Mouse (Mus musculus) embryonic facial prominence, embryonic 15.5 days (tissue): ENCODE data around the gene C87436. TPM values are rescaled to one million over a fixed set of nuclear protein-coding genes. Genes with fewer than 3 reads are reported as not detected.

ENCODE experiments used
- ATAC-seq: fragments of 200-750 bp; cut with Nextera tagmentation; 2 replicates; pipeline ENCODE4 v1.8.0; 2017; ENCODE audit warnings: low read depth, moderate TSS enrichment; ENCODE audit not compliant: insufficient number of reproducible peaks, low FRiP score, low TSS enrichment
- H3K27ac ChIP-seq: fragments of 300-500 bp; sonication (generic); replicated peaks from 2 replicates; pipeline ENCODE4 v1.5.1; 2015; ENCODE audit warnings: mild to moderate bottlenecking, inconsistent platforms
- H3K27me3 ChIP-seq: fragments of 300-500 bp; sonication (generic); 2 replicates; pipeline ENCODE4 v1.6.1; 2015; ENCODE audit warnings: inconsistent platforms
- H3K36me3 ChIP-seq: fragments of 300-500 bp; sonication (generic); 2 replicates; pipeline ENCODE4 v1.6.1; 2015; ENCODE audit warnings: mild to moderate bottlenecking, inconsistent platforms
- H3K4me1 ChIP-seq: fragments of 300-500 bp; sonication (generic); 2 replicates; pipeline ENCODE4 v1.6.1; 2015; ENCODE audit warnings: inconsistent platforms
- H3K4me2 ChIP-seq: fragments of 300-500 bp; sonication (generic); replicated peaks from 2 replicates; pipeline ENCODE4 v1.6.1; 2015; ENCODE audit warnings: mild to moderate bottlenecking, inconsistent platforms
- H3K4me3 ChIP-seq: fragments of 300-500 bp; sonication (generic); replicated peaks from 2 replicates; pipeline ENCODE4 v1.5.1; 2015; ENCODE audit warnings: mild to moderate bottlenecking, inconsistent platforms
- H3K9ac ChIP-seq: fragments of 300-500 bp; sonication (generic); 2 replicates; pipeline ENCODE4 v1.6.1; 2015; ENCODE audit warnings: inconsistent platforms
- H3K9me3 ChIP-seq: fragments of 300-500 bp; sonication (generic); replicated peaks from 2 replicates; pipeline ENCODE4 v1.6.1; 2016; ENCODE audit warnings: inconsistent platforms
- WGBS: fragments of 180-500 bp; shearing (Covaris S2); methylation state at CpG from one replicate; pipeline ENCODE4 v1.1.7; 2015; 5-methylcytosine and 5-hydroxymethylcytosine counted together
- polyA plus RNA-seq: library from polyadenylated mRNA; unstranded; fragments of >200 nt; fragmentation: Nextera tagmentation; extraction: Ambion mirVana; gene quantifications from 2 replicates; pipeline ENCODE4 v1.2.1, GENCODE M21; 2015

Gene C87436
- polyA plus RNA-seq, 1 experiment from 2014 or later = 26.8 TPM

DNA sequence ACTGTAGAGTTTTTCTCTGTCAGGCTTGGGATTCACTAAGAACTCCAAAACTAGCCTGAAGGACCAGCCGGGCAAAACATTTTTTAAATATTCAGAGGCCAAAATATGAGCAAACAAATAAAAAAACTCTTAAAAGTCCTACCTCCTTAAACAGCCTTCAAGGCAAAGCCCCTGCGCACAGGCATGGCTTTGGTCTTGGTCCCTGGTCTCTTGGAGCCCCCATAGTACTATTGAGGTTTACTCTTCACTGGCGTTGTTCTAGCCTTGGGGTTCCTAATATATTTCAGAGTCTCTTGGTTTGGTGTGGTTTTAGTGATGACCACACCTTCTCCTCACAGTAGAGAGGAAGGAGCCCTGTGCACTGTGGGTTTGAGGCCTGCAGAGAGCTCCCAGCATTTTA is 6.6 kb upstream of the C87436 start:
- Histone ChIP-seq H3K36me3 (peaks cover 79% of the 10 kb centered on the region), H3K27ac (no peak overlapping the region), H3K27me3 (no peaks in the 10 kb centered on the region), H3K4me3 (no peak overlapping the region), H3K9ac (no peak overlapping the region), H3K9me3 (no peaks in the 10 kb centered on the region), H3K4me2 (no peak overlapping the region), H3K4me1 (no peaks in the 10 kb centered on the region)
- ATAC-seq = no peak
- WGBS = 92% methylated on average over 3 of the region's 3 CpGs

DNA sequence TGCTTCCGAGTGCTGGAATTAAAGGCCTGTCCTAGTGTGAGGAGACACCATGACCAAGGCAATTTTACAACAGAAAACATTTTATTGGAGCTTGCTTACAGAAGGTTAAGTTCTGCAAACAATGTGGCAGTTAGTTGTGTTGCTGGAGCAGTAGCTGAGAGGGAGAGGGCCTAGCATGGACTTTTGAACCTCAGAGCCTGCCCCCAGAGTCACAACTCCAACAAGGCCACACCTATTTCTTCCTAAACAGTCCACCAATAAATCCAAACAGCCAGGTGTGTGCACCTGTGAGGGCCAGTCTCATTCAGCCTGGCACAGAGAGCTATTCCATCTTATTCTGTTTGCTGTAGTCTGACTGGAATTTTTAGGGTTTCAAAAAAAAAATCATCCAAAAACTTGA is 4.5 kb upstream of the C87436 start:
- H3K36me3 ChIP-seq = peaks cover 59% of the 10 kb centered on the region
- ATAC-seq = no peak

DNA sequence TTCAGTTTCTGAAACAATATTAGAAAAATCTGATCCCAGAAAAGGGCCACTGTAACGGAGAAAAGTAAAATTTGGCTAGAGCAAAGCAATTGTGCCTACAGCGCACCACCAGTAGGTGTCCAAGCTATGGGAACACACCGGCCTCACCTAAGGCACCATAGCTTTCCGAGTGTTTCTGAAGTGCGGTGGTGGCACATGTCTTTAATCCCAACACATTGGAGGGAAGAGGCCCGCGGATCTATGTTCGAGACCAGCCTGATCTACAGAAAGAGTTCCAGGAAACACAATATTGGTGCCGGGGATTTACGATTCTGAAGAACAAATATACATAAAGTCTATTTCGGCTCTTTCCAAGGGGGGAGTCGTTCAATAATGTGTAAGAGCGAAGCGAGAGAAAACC is 463 bp upstream of the C87436 start:
- peak overlapping the region; percentile 79 for H3K9ac ChIP-seq
- no peaks in the 10 kb centered on the region for H3K27me3 ChIP-seq
- peaks cover 42% of the 10 kb centered on the region for H3K36me3 ChIP-seq
- H3K4me2 ChIP-seq = peak overlapping the region; percentile 65
- peak overlapping the region; percentile 97 for H3K27ac ChIP-seq
- 0 out of 2 replicates have a peak, but pooled peaks have one; percentile 34 for ATAC-seq
- H3K4me3 ChIP-seq = peak overlapping the region; percentile 91
- under 1% methylated on average over 14 of the region's 14 CpGs for WGBS
- H3K4me1 ChIP-seq = peaks cover 7% of the 10 kb centered on the region
- no peaks in the 10 kb centered on the region for H3K9me3 ChIP-seq

More for the DNA sequence above, 4.5 kb upstream of the C87436 start:
- Histone ChIP-seq H3K4me2 (no peak overlapping the region), H3K4me3 (no peak overlapping the region), H3K27ac (no peak overlapping the region), H3K9ac (no peak overlapping the region), H3K27me3 (no peaks in the 10 kb centered on the region), H3K9me3 (no peaks in the 10 kb centered on the region), H3K4me1 (no peaks in the 10 kb centered on the region)
- 78% methylated on average over 1 of the region's 1 CpGs for WGBS

DNA sequence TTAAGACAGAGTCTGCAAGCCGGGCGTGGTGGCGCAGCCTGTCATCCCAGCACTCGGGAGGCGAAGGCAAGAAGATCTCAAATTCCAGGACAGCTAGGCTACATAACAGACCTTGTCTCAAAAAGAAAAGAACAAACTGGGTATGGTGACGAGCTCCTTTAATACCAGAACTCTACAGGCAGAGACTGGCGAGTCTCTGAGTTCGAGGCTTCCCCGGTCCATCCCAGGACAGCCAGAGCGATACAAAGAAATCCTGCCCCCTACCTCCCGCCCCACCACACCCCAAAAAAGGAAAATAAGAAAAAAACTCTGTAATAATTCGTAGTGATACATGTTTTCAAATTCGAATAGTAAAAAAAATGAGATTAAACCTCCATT is 934 bp downstream of the C87436 start:
- Histone ChIP-seq H3K27me3 (no peaks in the 10 kb centered on the region), H3K36me3 (peaks cover 41% of the 10 kb centered on the region), H3K27ac (peak overlapping the region; percentile 97), H3K4me3 (peak overlapping the region; percentile 91), H3K9me3 (no peaks in the 10 kb centered on the region), H3K4me2 (peak overlapping the region; percentile 87), H3K9ac (peak overlapping the region; percentile 79), H3K4me1 (peaks cover 7% of the 10 kb centered on the region)
- 4% methylated on average over 13 of the region's 13 CpGs for WGBS
- ATAC-seq = no peak

DNA sequence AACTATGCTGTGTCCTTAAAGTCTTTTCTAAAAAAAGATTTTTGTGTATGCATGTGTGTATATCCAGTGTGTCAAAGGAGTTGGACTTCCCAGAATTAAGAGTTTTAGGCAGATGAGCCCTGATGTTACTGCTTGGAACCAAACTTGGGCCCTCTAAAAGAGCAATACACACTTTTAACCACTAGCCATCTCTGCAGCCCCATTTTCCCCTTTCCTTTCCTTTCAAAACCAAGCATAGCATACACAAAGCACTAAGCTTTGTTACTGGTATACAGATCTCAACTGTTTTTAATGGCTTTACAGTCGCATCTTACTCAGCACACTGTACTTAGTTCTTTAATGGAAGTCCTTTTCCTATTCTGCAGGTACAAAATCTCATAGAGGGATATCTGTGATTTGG is 1.4 kb downstream of the C87436 start:
- peaks cover 7% of the 10 kb centered on the region for H3K4me1 ChIP-seq
- H3K4me3 ChIP-seq = peak overlapping the region; percentile 91
- no peaks in the 10 kb centered on the region for H3K9me3 ChIP-seq
- H3K27me3 ChIP-seq = no peaks in the 10 kb centered on the region
- WGBS = 90% methylated on average over 1 of the region's 1 CpGs
- H3K4me2 ChIP-seq = peak overlapping the region; percentile 87
- ATAC-seq = no peak
- peaks cover 41% of the 10 kb centered on the region for H3K36me3 ChIP-seq
- 0 out of 2 replicates have a peak overlapping the region, but pooled peaks have one; percentile 10 for H3K9ac ChIP-seq
- no peak overlapping the region for H3K27ac ChIP-seq

DNA sequence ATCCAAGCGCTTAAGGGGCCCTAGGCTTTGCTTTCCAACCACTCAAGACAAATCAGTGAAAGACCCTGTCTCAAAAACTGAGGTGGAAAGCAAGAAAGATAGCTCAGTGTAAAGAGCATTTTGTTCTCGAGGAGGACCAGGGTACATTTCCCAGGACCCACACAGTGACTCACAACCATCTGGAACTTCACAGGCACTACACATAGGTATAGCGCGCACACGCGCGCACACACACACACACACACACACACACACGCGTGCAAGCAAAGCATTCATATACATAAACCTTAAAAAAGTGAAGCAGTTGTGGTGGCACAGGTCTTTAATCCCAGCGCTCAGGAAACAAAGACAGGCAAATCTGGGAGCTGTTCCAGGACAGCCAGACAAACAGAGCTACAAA is 3.4 kb downstream of the C87436 start:
- H3K27ac ChIP-seq = no peak overlapping the region
- H3K27me3 ChIP-seq = no peaks in the 10 kb centered on the region
- no peak overlapping the region for H3K4me3 ChIP-seq
- peaks cover 7% of the 10 kb centered on the region for H3K4me1 ChIP-seq
- no peak overlapping the region for H3K9ac ChIP-seq
- ATAC-seq = no peak
- H3K9me3 ChIP-seq = no peaks in the 10 kb centered on the region
- H3K36me3 ChIP-seq = peaks cover 36% of the 10 kb centered on the region
- 94% methylated on average over 10 of the region's 10 CpGs for WGBS
- no peak overlapping the region for H3K4me2 ChIP-seq

DNA sequence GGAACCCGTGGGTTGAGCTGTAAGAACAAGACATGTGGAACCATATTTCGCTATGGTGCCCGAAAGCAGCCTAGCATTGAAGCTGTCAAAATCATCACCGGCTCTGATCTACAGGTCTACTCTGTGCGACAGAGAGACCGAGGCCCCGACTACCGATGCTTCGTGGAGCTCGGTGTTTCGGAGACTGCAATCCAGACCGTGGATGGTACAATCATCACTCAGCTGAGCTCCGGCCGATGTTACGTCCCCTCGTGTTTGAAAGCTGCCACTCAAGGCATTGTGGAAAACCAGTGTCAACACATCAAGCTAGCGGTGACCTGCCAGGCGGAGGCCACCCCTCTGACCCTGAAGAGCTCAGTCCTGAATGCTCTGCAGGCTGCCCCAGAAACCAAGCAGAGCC is 7.4 kb downstream of the C87436 start:
- no peak overlapping the region for H3K4me3 ChIP-seq
- no peak overlapping the region for H3K9ac ChIP-seq
- H3K27me3 ChIP-seq = no peaks in the 10 kb centered on the region
- H3K4me1 ChIP-seq = no peaks in the 10 kb centered on the region
- H3K4me2 ChIP-seq = no peak overlapping the region
- no peak overlapping the region for H3K27ac ChIP-seq
- H3K36me3 ChIP-seq = peaks cover 60% of the 10 kb centered on the region
- WGBS = 92% methylated on average over 18 of the region's 18 CpGs
- no peak for ATAC-seq
- no peaks in the 10 kb centered on the region for H3K9me3 ChIP-seq

DNA sequence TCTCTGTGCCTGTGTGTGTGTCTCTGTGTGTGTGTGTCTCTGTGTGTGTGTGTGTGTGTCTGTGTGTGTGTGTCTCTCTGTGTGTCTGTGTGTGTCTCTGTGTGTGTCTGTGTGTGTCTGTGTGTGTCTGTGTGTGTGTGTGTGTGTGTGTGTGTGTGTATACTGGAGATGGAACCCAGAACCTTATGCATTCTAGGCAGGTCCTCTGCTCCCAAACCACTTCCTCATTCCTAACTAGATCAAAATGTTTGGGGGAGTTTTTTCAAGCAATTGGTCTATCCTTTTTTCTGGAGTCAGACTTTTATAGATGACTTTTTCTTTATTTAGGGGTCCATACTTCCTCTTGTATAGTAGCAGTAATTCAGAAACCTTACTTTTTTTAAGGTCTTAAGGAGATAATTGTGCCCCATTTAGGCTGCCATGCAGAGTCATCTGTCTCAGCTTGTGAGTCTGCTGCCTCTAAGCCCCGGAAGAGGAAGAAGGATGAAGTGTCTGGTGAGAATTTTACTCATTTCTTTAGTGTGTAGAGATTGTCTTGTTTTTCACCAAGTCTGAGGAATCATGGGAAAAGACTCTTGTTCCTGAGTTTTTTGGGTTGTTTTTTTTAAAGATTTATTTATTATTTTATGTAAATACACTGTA is 8.9 kb downstream of the C87436 start:
- Histone ChIP-seq H3K9ac (no peak overlapping the region), H3K4me2 (no peak overlapping the region), H3K27me3 (no peaks in the 10 kb centered on the region), H3K27ac (no peak overlapping the region), H3K4me3 (no peak overlapping the region), H3K9me3 (no peaks in the 10 kb centered on the region), H3K36me3 (peaks cover 64% of the 10 kb centered on the region), H3K4me1 (no peaks in the 10 kb centered on the region)
- WGBS = 97% methylated on average over 1 of the region's 1 CpGs
- no peak for ATAC-seq

DNA sequence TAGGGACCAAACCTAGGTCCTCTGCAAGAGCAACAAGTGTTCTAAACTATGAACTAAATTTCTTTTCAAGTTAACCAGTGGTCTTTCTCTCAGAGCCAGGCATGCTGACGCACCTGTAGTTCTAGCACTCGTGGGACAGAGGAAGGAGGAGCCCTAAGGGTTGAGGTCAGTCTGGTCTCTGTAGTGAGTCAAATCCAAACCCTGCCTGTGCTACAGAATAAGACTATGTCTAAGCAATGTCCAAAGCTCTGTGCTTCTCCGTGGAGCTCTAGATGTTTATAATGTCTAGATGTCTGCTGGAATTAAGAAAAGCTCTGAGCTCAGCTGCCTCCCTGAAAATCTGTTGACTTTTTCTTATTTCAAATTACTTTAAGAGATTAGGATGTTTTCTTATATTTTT is 18.6 kb downstream of the C87436 start:
- ATAC-seq = no peak
- Histone ChIP-seq H3K9me3 (no peaks in the 10 kb centered on the region), H3K4me2 (no peak overlapping the region), H3K27me3 (no peaks in the 10 kb centered on the region), H3K4me1 (no peaks in the 10 kb centered on the region), H3K9ac (no peak overlapping the region), H3K4me3 (no peak overlapping the region), H3K36me3 (peaks cover 78% of the 10 kb centered on the region), H3K27ac (no peak overlapping the region)
- WGBS = 80% methylated on average over 3 of the region's 3 CpGs

DNA sequence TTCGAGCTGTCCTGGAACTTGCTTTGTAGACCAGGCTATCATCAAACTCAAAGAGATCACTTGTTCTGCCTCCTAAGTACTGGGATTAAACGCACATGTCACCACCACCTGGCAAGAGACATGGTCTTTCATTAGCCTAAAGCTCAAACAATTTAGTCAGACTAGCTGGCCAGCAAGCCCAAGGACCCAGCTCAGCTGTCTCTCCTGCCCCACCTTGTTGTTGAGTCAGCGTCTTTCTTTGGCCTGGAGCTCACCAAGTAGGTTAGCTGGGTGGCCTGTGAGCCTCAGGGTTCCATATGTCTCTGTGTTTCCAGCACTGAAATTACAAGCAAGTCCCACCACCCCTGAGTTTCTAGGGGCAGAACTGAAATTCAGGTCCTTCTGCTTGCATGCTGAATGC is 24.9 kb downstream of the C87436 start:
- Histone ChIP-seq H3K27me3 (no peaks in the 10 kb centered on the region), H3K9me3 (no peaks in the 10 kb centered on the region), H3K4me1 (no peaks in the 10 kb centered on the region), H3K27ac (no peak overlapping the region), H3K9ac (no peak overlapping the region), H3K36me3 (peaks cover 71% of the 10 kb centered on the region), H3K4me2 (no peak overlapping the region), H3K4me3 (no peak overlapping the region)
- no peak for ATAC-seq
- 82% methylated on average over 3 of the region's 3 CpGs for WGBS

DNA sequence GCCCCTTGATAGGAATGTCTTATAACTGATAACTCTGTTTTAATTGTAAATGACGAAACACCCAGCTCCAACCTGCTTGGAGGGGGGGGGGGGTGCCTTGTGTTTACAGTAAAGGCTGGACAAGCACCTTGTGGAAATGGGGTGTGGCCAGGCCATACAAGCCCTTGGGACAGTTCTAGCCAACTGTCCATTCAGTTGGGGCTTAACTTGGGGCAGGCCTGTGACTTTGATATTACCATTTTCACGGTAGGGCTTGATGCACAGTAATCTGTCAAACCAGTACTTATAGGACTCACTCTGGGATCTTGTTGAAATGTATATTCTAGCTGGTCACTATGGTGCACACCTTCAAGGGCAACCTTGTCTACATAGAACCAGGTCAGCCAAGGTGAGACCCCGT is 33.1 kb downstream of the C87436 start:
- H3K27ac ChIP-seq = peak overlapping the region; percentile 94
- no peaks in the 10 kb centered on the region for H3K9me3 ChIP-seq
- 86% methylated on average over 3 of the region's 3 CpGs for WGBS
- peak overlapping the region; percentile 46 for H3K4me3 ChIP-seq
- H3K36me3 ChIP-seq = peaks cover 26% of the 10 kb centered on the region
- peak overlapping the region; percentile 26; the same call in 1 of the 2 replicates for H3K9ac ChIP-seq
- peaks cover 18% of the 10 kb centered on the region for H3K4me1 ChIP-seq
- peak overlapping the region; percentile 61 for H3K4me2 ChIP-seq
- H3K27me3 ChIP-seq = no peaks in the 10 kb centered on the region
- no peak for ATAC-seq

DNA sequence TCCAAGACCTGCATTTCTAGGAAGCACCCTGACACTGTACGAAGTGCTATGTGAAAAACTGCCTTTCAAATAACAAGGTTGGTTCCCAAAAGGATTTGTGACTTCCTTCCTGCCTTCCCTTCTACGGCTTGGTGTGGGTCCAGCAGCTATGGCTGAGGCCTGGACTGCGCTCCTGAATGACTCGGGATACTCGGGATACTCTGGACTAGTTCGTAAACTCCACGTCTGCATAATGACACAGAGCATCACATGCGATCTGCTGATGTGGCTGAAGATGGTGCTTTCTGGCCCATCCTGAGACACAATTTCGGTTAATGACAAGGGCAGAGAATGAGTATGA is 33.6 kb downstream of the C87436 start:
- peak; percentile 11; the same call in 1 of the 2 replicates for ATAC-seq
- Histone ChIP-seq H3K27ac (peak overlapping the region; percentile 94), H3K4me1 (peaks cover 18% of the 10 kb centered on the region), H3K27me3 (no peaks in the 10 kb centered on the region), H3K9me3 (no peaks in the 10 kb centered on the region), H3K4me3 (peak overlapping the region; percentile 46), H3K4me2 (peak overlapping the region; percentile 61), H3K9ac (peak overlapping the region; percentile 26; the same call in 1 of the 2 replicates), H3K36me3 (peaks cover 24% of the 10 kb centered on the region)
- 22% methylated on average over 9 of the region's 9 CpGs for WGBS
